Mouse (Mus musculus) neutrophil, adult 5-6 weeks (primary cell): Measurements from ENCODE around the gene Nsl1. TPM values are rescaled to one million over a fixed set of nuclear protein-coding genes. Genes with fewer than 3 reads are reported as not detected.

Source experiments
- ATAC-seq: fragments of 151-379, 151-347 bp; 2 replicates; pipeline ENCODE4 v1.8.0; 2017; ENCODE audit warnings: mild to moderate bottlenecking, moderate TSS enrichment; ENCODE audit not compliant: insufficient number of reproducible peaks, poor library complexity, low FRiP score, severe bottlenecking; ENCODE audit errors: extremely low read depth
- total RNA-seq: library from RNA; stranded (forward); fragments of 200-1000 nt; gene quantifications from 2 replicates; pipeline ENCODE4 v1.2.3, GENCODE M21; 2017

Gene Nsl1
- total RNA-seq, 1 experiment from 2014 or later = 0.93 TPM

- no peak for ATAC-seq
Observed at GRCm38 (mm10) chr1:191122744-191123143, 59.9 kb downstream of the Nsl1 start.

- no peak for ATAC-seq
Observed at GRCm38 (mm10) chr1:191123696-191124095, 60.9 kb downstream of the Nsl1 start.

- no peak for ATAC-seq
Observed at GRCm38 (mm10) chr1:191124288-191124687, 61.5 kb downstream of the Nsl1 start.

- ATAC-seq = peak; percentile 93
Observed at GRCm38 (mm10) chr1:191125811-191126638, 63.2 kb downstream of the Nsl1 start.

GRCm38 (mm10) chr1:191131692-191132091, 68.9 kb downstream of the Nsl1 start:
- ATAC-seq = no peak

GRCm38 (mm10) chr1:191132240-191132639, 69.4 kb downstream of the Nsl1 start:
- no peak for ATAC-seq

- peak; percentile 7; the same call in 1 of the 2 replicates for ATAC-seq
Observed at GRCm38 (mm10) chr1:191132934-191133333, 70.1 kb downstream of the Nsl1 start.

- ATAC-seq = no peak
Observed at GRCm38 (mm10) chr1:191135406-191135805, 72.6 kb downstream of the Nsl1 start.

Other genes with a start within 250 kb of the Nsl1 start
- gene Rps6kc1, start 151.2 kb upstream of the Nsl1 start, total RNA-seq = 11.5 and 16.9 TPM in 2 replicates
- 53.8 and 62.5 TPM in 2 replicates for gene Angel2, start 137.9 kb upstream of the Nsl1 start, total RNA-seq
- 0.23 TPM in 1 of 2 replicates, not detected in the other for gene Vash2, start 83.7 kb upstream of the Nsl1 start, total RNA-seq
- gene Flvcr1, start 36.9 kb upstream of the Nsl1 start, total RNA-seq = 48.7 and 55.7 TPM in 2 replicates
- gene Spata45, start 26.4 kb upstream of the Nsl1 start, total RNA-seq = not detected in 2 replicates
- 10.2 and 12.6 TPM in 2 replicates for gene Tatdn3, start 80 bp upstream of the Nsl1 start, total RNA-seq
- 1.7 and 3.1 TPM in 2 replicates for gene Batf3, start 34.8 kb downstream of the Nsl1 start, total RNA-seq
- gene Fam71a, start 101.8 kb downstream of the Nsl1 start, total RNA-seq = 10.4 and 13.8 TPM in 2 replicates
- gene Atf3, start 155.0 kb downstream of the Nsl1 start, total RNA-seq = 120 and 181 TPM in 2 replicates